Mouse (Mus musculus): ENCODE measurements around the gene Diaph2. TPM values are rescaled to one million over a fixed set of nuclear protein-coding genes. Genes with fewer than 3 reads are reported as not detected.
A peak's percentile ranks its signal among the peaks of the same experiment; 100 is the strongest.
"Not testable (repeated sequence)": the region's sequence is repeated elsewhere in the genome, so short reads cannot be mapped to it uniquely, and the experiment has no call there.

Gene Diaph2
- total RNA-seq, 1 experiment from 2014 or later, result 6.9 TPM

- ATAC-seq (replicated peaks; ENCODE audit: low read depth, poor library complexity, severe bottlenecking), result no peak
Observed at GRCm38 (mm10) chrX:130246652-130247051, 497.1 kb downstream of the Diaph2 start.

GRCm38 (mm10) chrX:130253664-130254063, 504.1 kb downstream of the Diaph2 start:
- ATAC-seq (replicated peaks; ENCODE audit: low read depth, poor library complexity, severe bottlenecking), result no peak

GRCm38 (mm10) chrX:130265707-130266106, 516.2 kb downstream of the Diaph2 start:
- ATAC-seq (replicated peaks; ENCODE audit: low read depth, poor library complexity, severe bottlenecking), result no peak

- no peak for ATAC-seq (replicated peaks; ENCODE audit: low read depth, poor library complexity, severe bottlenecking)
Observed at GRCm38 (mm10) chrX:130279144-130279543, 529.6 kb downstream of the Diaph2 start.

- no peak for ATAC-seq (replicated peaks; ENCODE audit: low read depth, poor library complexity, severe bottlenecking)
Observed at GRCm38 (mm10) chrX:130281484-130281883, 531.9 kb downstream of the Diaph2 start.

- no peak for ATAC-seq (replicated peaks; ENCODE audit: low read depth, poor library complexity, severe bottlenecking)
Observed at GRCm38 (mm10) chrX:130287032-130287431, 537.5 kb downstream of the Diaph2 start.

- 0 out of 2 replicates have a peak, but pooled peaks have one; percentile 36 for ATAC-seq (replicated peaks; ENCODE audit: low read depth, poor library complexity, severe bottlenecking)
Observed at GRCm38 (mm10) chrX:130289775-130290174, 540.2 kb downstream of the Diaph2 start.

GRCm38 (mm10) chrX:130350808-130351435, 601.4 kb downstream of the Diaph2 start:
- ATAC-seq (replicated peaks; ENCODE audit: low read depth, poor library complexity, severe bottlenecking), result no peak

- ATAC-seq (replicated peaks; ENCODE audit: low read depth, poor library complexity, severe bottlenecking), result no peak
Observed at GRCm38 (mm10) chrX:130351480-130351879, 601.9 kb downstream of the Diaph2 start.

GRCm38 (mm10) chrX:130393508-130394145, 644.1 kb downstream of the Diaph2 start:
- no peak for ATAC-seq (replicated peaks; ENCODE audit: low read depth, poor library complexity, severe bottlenecking)

- ATAC-seq (replicated peaks; ENCODE audit: low read depth, poor library complexity, severe bottlenecking), result no peak
Observed at GRCm38 (mm10) chrX:130403214-130403613, 653.7 kb downstream of the Diaph2 start.

- ATAC-seq (replicated peaks; ENCODE audit: low read depth, poor library complexity, severe bottlenecking), result not testable (repeated sequence)
Observed at GRCm38 (mm10) chrX:130407471-130407870, 657.9 kb downstream of the Diaph2 start.

- no peak for ATAC-seq (replicated peaks; ENCODE audit: low read depth, poor library complexity, severe bottlenecking)
Observed at GRCm38 (mm10) chrX:130408985-130409384, 659.4 kb downstream of the Diaph2 start.

GRCm38 (mm10) chrX:130423134-130423533, 673.6 kb downstream of the Diaph2 start:
- no peak for ATAC-seq (replicated peaks; ENCODE audit: low read depth, poor library complexity, severe bottlenecking)

- ATAC-seq (replicated peaks; ENCODE audit: low read depth, poor library complexity, severe bottlenecking), result no peak
Observed at GRCm38 (mm10) chrX:130451822-130452487, 702.4 kb downstream of the Diaph2 start.

- ATAC-seq (replicated peaks; ENCODE audit: low read depth, poor library complexity, severe bottlenecking), result no peak
Observed at GRCm38 (mm10) chrX:130452488-130452823, 702.9 kb downstream of the Diaph2 start.

GRCm38 (mm10) chrX:130473133-130473532, 723.6 kb downstream of the Diaph2 start:
- no peak for ATAC-seq (replicated peaks; ENCODE audit: low read depth, poor library complexity, severe bottlenecking)

- no peak for ATAC-seq (replicated peaks; ENCODE audit: low read depth, poor library complexity, severe bottlenecking)
Observed at GRCm38 (mm10) chrX:130480877-130481276, 731.3 kb downstream of the Diaph2 start.

GRCm38 (mm10) chrX:130502680-130503464, 753.3 kb downstream of the Diaph2 start:
- no peak for ATAC-seq (replicated peaks; ENCODE audit: low read depth, poor library complexity, severe bottlenecking)

- ATAC-seq (replicated peaks; ENCODE audit: low read depth, poor library complexity, severe bottlenecking), result no peak
Observed at GRCm38 (mm10) chrX:130503465-130503860, 753.9 kb downstream of the Diaph2 start.

- no peak for ATAC-seq (replicated peaks; ENCODE audit: low read depth, poor library complexity, severe bottlenecking)
Observed at GRCm38 (mm10) chrX:130505626-130506025, 756.1 kb downstream of the Diaph2 start.
